Mouse (Mus musculus) C2C12 (cell line): Measurements from ENCODE around the gene Acad11.

Experiments
- CTCF ChIP-seq: IDR thresholded peaks from one replicate; pipeline ENCODE4 v1.5.1; 2011; ENCODE audit not compliant: control insufficient read depth, insufficient read depth, insufficient read length
- USF1 ChIP-seq: IDR thresholded peaks from one replicate; pipeline ENCODE4 v1.6.1; 2011; ENCODE audit warnings: low read depth, mild to moderate bottlenecking, control low read depth, moderate library complexity

- TF ChIP-seq CTCF, result no peak
- no peak for TF ChIP-seq USF1
Observed at GRCm38 (mm10) chr9:104140351-104140750, 77.2 kb downstream of the Acad11 start.
